Mouse (Mus musculus) forebrain, embryonic 14.5 days (tissue): ENCODE results near the gene Slc7a8. TPM values are rescaled to one million over a fixed set of nuclear protein-coding genes. Genes with fewer than 3 reads are reported as not detected.
A peak's percentile ranks its signal among the peaks of the same experiment; 100 is the strongest.
"Not testable (repeated sequence)": the region's sequence is repeated elsewhere in the genome, so short reads cannot be mapped to it uniquely, and the experiment has no call there.

ENCODE experiments used
- ATAC-seq: fragments of 200-750 bp; cut with Nextera tagmentation; 2 replicates; pipeline ENCODE4 v1.8.0; 2017; ENCODE audit warnings: mild to moderate bottlenecking, moderate library complexity
- DNase-seq: peaks from one replicate; pipeline ENCODE4 v3.0.0-alpha.2; 2015; ENCODE audit warnings: low spot score
- H3K27ac ChIP-seq: fragments of 300-500 bp; sonication (generic); 2 replicates; pipeline ENCODE4 v1.5.1; 2014; ENCODE audit warnings: low read depth, mild to moderate bottlenecking, control low read depth, low read length, moderate library complexity
- H3K27me3 ChIP-seq: fragments of 300-500 bp; sonication (generic); replicated peaks from 2 replicates; pipeline ENCODE4 v1.6.1; 2014; ENCODE audit warnings: low read length, control low read depth, mixed read lengths; ENCODE audit not compliant: control insufficient read depth, insufficient read depth
- H3K36me3 ChIP-seq: fragments of 300-500 bp; sonication (generic); 2 replicates; pipeline ENCODE4 v1.6.1; 2014; ENCODE audit warnings: low read length, control low read depth; ENCODE audit not compliant: control insufficient read depth, insufficient read depth
- H3K4me1 ChIP-seq: fragments of 300-500 bp; sonication (generic); 2 replicates; pipeline ENCODE4 v1.6.1; 2014; ENCODE audit warnings: antibody characterized with exemption, low read length, control low read depth; ENCODE audit not compliant: control insufficient read depth, insufficient read depth
- H3K4me2 ChIP-seq: fragments of 300-500 bp; sonication (generic); 2 replicates; pipeline ENCODE4 v1.6.1; 2014; ENCODE audit warnings: mild to moderate bottlenecking, control low read depth, low read length
- H3K4me3 ChIP-seq: fragments of 300-500 bp; sonication (generic); 2 replicates; pipeline ENCODE4 v1.5.1; 2014; ENCODE audit warnings: low read depth, low read length, control low read depth
- H3K9ac ChIP-seq: fragments of 300-500 bp; sonication (generic); 2 replicates; pipeline ENCODE4 v1.6.1; 2014; ENCODE audit warnings: mild to moderate bottlenecking, low read length, control low read depth, moderate library complexity
- H3K9me3 ChIP-seq: fragments of 300-500 bp; sonication (generic); replicated peaks from 2 replicates; pipeline ENCODE4 v1.6.1; 2016; ENCODE audit warnings: low read length, control low read depth, mixed read lengths; ENCODE audit not compliant: control insufficient read depth
- whole genome bisulfite sequencing: fragments of 180-500 bp; shearing (Covaris S2); extraction: QIAGEN DNeasy Blood & Tissue Kit; methylation state at CpG from one replicate; pipeline ENCODE4 v1.1.7; 2014; 5-methylcytosine and 5-hydroxymethylcytosine counted together
- polyA plus RNA-seq: library from polyadenylated mRNA; unstranded; fragments of >200 nt; fragmentation: Nextera tagmentation; extraction: Ambion mirVana; gene quantifications from 2 replicates; pipeline ENCODE4 v1.2.1, GENCODE M21; 2014

Gene Slc7a8
- polyA plus RNA-seq, 1 experiment from 2014 or later: 6.9 TPM

GRCm38 (mm10) chr14:54772333-54772856, 9.4 kb downstream of the Slc7a8 start:
- Histone ChIP-seq H3K27ac (peak overlapping the region; percentile 59; the same call in 1 of the 2 replicates), H3K27me3 (no peaks in the 10 kb centered on the region), H3K36me3 (no peaks in the 10 kb centered on the region), H3K4me1 (no peaks in the 10 kb centered on the region), H3K9me3 (no peaks in the 10 kb centered on the region), H3K4me3 (no peak overlapping the region), H3K4me2 (no peak overlapping the region), H3K9ac (no peak overlapping the region)
- WGBS: 74% methylated on average over 20 of the region's 20 CpGs
- DNase-seq (peak; percentile 58), ATAC-seq (peak; percentile 58; the same call in 1 of the 2 replicates)

GRCm38 (mm10) chr14:54770373-54770772, 11.4 kb downstream of the Slc7a8 start:
- H3K27ac ChIP-seq: no peak overlapping the region
- no peaks in the 10 kb centered on the region for H3K9me3 ChIP-seq
- no peak overlapping the region for H3K4me3 ChIP-seq
- no peak overlapping the region for H3K4me2 ChIP-seq
- 94% methylated on average over 5 of the region's 5 CpGs for WGBS
- no peak for DNase-seq
- H3K9ac ChIP-seq: no peak overlapping the region
- no peaks in the 10 kb centered on the region for H3K4me1 ChIP-seq
- no peaks in the 10 kb centered on the region for H3K36me3 ChIP-seq
- ATAC-seq: no peak
- H3K27me3 ChIP-seq: no peaks in the 10 kb centered on the region

GRCm38 (mm10) chr14:54769068-54769425, 12.7 kb downstream of the Slc7a8 start:
- H3K4me2 ChIP-seq: no peak overlapping the region
- H3K9ac ChIP-seq: no peak overlapping the region
- no peak for DNase-seq
- H3K36me3 ChIP-seq: no peaks in the 10 kb centered on the region
- H3K27me3 ChIP-seq: no peaks in the 10 kb centered on the region
- no peak overlapping the region for H3K27ac ChIP-seq
- H3K9me3 ChIP-seq: no peaks in the 10 kb centered on the region
- no peak overlapping the region for H3K4me3 ChIP-seq
- no peak for ATAC-seq
- no peaks in the 10 kb centered on the region for H3K4me1 ChIP-seq
- 94% methylated on average over 5 of the region's 5 CpGs for WGBS

GRCm38 (mm10) chr14:54768314-54769067, 13.3 kb downstream of the Slc7a8 start:
- Histone ChIP-seq H3K9ac (no peak overlapping the region), H3K36me3 (no peaks in the 10 kb centered on the region), H3K27ac (no peak overlapping the region), H3K4me2 (no peak overlapping the region), H3K27me3 (no peaks in the 10 kb centered on the region), H3K9me3 (no peaks in the 10 kb centered on the region), H3K4me1 (no peaks in the 10 kb centered on the region), H3K4me3 (no peak overlapping the region)
- 86% methylated on average over 10 of the region's 10 CpGs for WGBS
- ATAC-seq: no peak
- DNase-seq: no peak

- not testable (repeated sequence) for H3K27ac ChIP-seq, ATAC-seq, H3K9me3 ChIP-seq, DNase-seq, H3K4me1 ChIP-seq, H3K4me3 ChIP-seq, H3K4me2 ChIP-seq, H3K27me3 ChIP-seq, H3K36me3 ChIP-seq, H3K9ac ChIP-seq
- 92% methylated on average over 4 of the region's 7 CpGs for WGBS
Observed at GRCm38 (mm10) chr14:54766937-54767336, 14.8 kb downstream of the Slc7a8 start.

GRCm38 (mm10) chr14:54756382-54756781, 25.4 kb downstream of the Slc7a8 start:
- no peak overlapping the region for H3K4me2 ChIP-seq
- no peak for ATAC-seq
- no peaks in the 10 kb centered on the region for H3K27me3 ChIP-seq
- no peak for DNase-seq
- H3K9me3 ChIP-seq: no peaks in the 10 kb centered on the region
- no peak overlapping the region for H3K27ac ChIP-seq
- no peaks in the 10 kb centered on the region for H3K36me3 ChIP-seq
- H3K9ac ChIP-seq: no peak overlapping the region
- H3K4me3 ChIP-seq: no peak overlapping the region
- WGBS: 90% methylated on average over 6 of the region's 6 CpGs
- H3K4me1 ChIP-seq: peaks cover 4% of the 10 kb centered on the region; the same call in 1 of the 2 replicates

GRCm38 (mm10) chr14:54754602-54755018, 27.1 kb downstream of the Slc7a8 start:
- ATAC-seq (peak; percentile 72), DNase-seq (peak; percentile 51)
- WGBS: 32% methylated on average over 6 of the region's 6 CpGs
- Histone ChIP-seq H3K9me3 (no peaks in the 10 kb centered on the region), H3K4me2 (no peak overlapping the region), H3K27ac (peak overlapping the region; percentile 70), H3K4me1 (peaks cover 4% of the 10 kb centered on the region; the same call in 1 of the 2 replicates), H3K27me3 (no peaks in the 10 kb centered on the region), H3K9ac (no peak overlapping the region), H3K4me3 (no peak overlapping the region), H3K36me3 (no peaks in the 10 kb centered on the region)

- H3K4me2 ChIP-seq: no peak overlapping the region
- no peaks in the 10 kb centered on the region for H3K36me3 ChIP-seq
- no peak overlapping the region; the same call in 1 of the 2 replicates for H3K27ac ChIP-seq
- H3K9me3 ChIP-seq: no peaks in the 10 kb centered on the region
- H3K27me3 ChIP-seq: no peaks in the 10 kb centered on the region
- peaks cover 4% of the 10 kb centered on the region; the same call in 1 of the 2 replicates for H3K4me1 ChIP-seq
- 77% methylated on average over 13 of the region's 14 CpGs for WGBS
- DNase-seq (no peak), ATAC-seq (0 out of 2 replicates have a peak, but pooled peaks have one; percentile 12)
- no peak overlapping the region for H3K9ac ChIP-seq
- H3K4me3 ChIP-seq: no peak overlapping the region
Observed at GRCm38 (mm10) chr14:54753986-54754601, 27.7 kb downstream of the Slc7a8 start.

GRCm38 (mm10) chr14:54752938-54753337, 28.8 kb downstream of the Slc7a8 start:
- 85% methylated on average over 6 of the region's 6 CpGs for WGBS
- Histone ChIP-seq H3K9me3 (no peaks in the 10 kb centered on the region), H3K4me1 (peaks cover 4% of the 10 kb centered on the region; the same call in 1 of the 2 replicates), H3K9ac (no peak overlapping the region), H3K4me3 (no peak overlapping the region), H3K36me3 (no peaks in the 10 kb centered on the region), H3K27me3 (no peaks in the 10 kb centered on the region), H3K4me2 (no peak overlapping the region), H3K27ac (no peak overlapping the region)
- ATAC-seq (no peak), DNase-seq (no peak)
